Mouse (Mus musculus) kidney, adult 2 months (tissue): Measurements from ENCODE around the gene Lrba. TPM values are rescaled to one million over a fixed set of nuclear protein-coding genes. Genes with fewer than 3 reads are reported as not detected.

Experiments used
- DNase-seq: peaks from one replicate; pipeline ENCODE4 v3.0.0; 2021
- H3K27ac ChIP-seq: fragments of 200-500 bp; 2 replicates; pipeline ENCODE4 v1.5.1; 2012; ENCODE audit warnings: low read depth, low read length, control low read depth, inconsistent platforms; ENCODE audit not compliant: insufficient read depth
- H3K27me3 ChIP-seq: fragments of 200-500 bp; replicated peaks from 2 replicates; pipeline ENCODE4 v1.6.1; 2012; ENCODE audit warnings: mild to moderate bottlenecking, moderate library complexity, low read length, inconsistent platforms; ENCODE audit not compliant: control insufficient read depth, insufficient read depth
- H3K36me3 ChIP-seq: fragments of 200-500 bp; 2 replicates; pipeline ENCODE4 v1.6.1; 2012; ENCODE audit warnings: mild to moderate bottlenecking, moderate library complexity, low read length, inconsistent platforms; ENCODE audit not compliant: control insufficient read depth, insufficient read depth
- H3K4me1 ChIP-seq: fragments of 200-500 bp; 2 replicates; pipeline ENCODE4 v1.6.1; 2011; ENCODE audit warnings: low read length; ENCODE audit not compliant: control insufficient read depth, insufficient read depth
- H3K4me3 ChIP-seq: fragments of 200-500 bp; 2 replicates; pipeline ENCODE4 v1.5.1; 2011; ENCODE audit warnings: mild to moderate bottlenecking, low read depth, low read length, control low read depth; ENCODE audit not compliant: insufficient read depth
- CTCF ChIP-seq: fragments of 200-500 bp; conservative IDR thresholded peaks from 2 replicates; pipeline ENCODE4 v1.5.1; 2011; ENCODE audit warnings: low read depth, mild to moderate bottlenecking, control low read depth, low read length, moderate library complexity, mixed read lengths; ENCODE audit not compliant: insufficient read depth, insufficient read length
- POLR2A ChIP-seq: fragments of 200-500 bp; IDR thresholded peaks from one replicate; pipeline ENCODE4 v1.6.1; 2011; ENCODE audit warnings: low read depth, low read length, control low read depth
- WGBS: fragments of 180-500 bp; shearing (Covaris S2); methylation state at CpG from one replicate; pipeline ENCODE4 v1.1.7; 2018; 5-methylcytosine and 5-hydroxymethylcytosine counted together
- polyA plus RNA-seq: library from polyadenylated mRNA; depleted of rRNA; stranded (reverse); fragments of >200 nt; gene quantifications from 2 replicates; pipeline ENCODE4 v1.2.3, GENCODE M21; 2012

Gene Lrba
- polyA plus RNA-seq, 1 experiment, result 36.4 TPM

- no peak for DNase-seq
- Histone ChIP-seq H3K4me3 (no peak overlapping the region), H3K4me1 (no peaks in the 10 kb centered on the region), H3K36me3 (no peaks in the 10 kb centered on the region), H3K27me3 (no peaks in the 10 kb centered on the region), H3K27ac (no peak overlapping the region)
- TF ChIP-seq POLR2A, result no peak
- TF ChIP-seq CTCF, result no peak
Measured at GRCm38 (mm10) chr3:86575312-86575711, 350.8 kb downstream of the Lrba start.

GRCm38 (mm10) chr3:86602284-86602683 lies 377.8 kb downstream of the Lrba start:
- no peak for DNase-seq
- TF ChIP-seq CTCF, result no peak
- no peak for TF ChIP-seq POLR2A
- Histone ChIP-seq H3K27me3 (no peaks in the 10 kb centered on the region), H3K27ac (no peak overlapping the region), H3K36me3 (no peaks in the 10 kb centered on the region), H3K4me3 (no peak overlapping the region), H3K4me1 (no peaks in the 10 kb centered on the region)
- 92% methylated on average over 3 of the region's 3 CpGs for WGBS

GRCm38 (mm10) chr3:86605775-86606174 lies 381.3 kb downstream of the Lrba start:
- no peaks in the 10 kb centered on the region for H3K4me1 ChIP-seq
- WGBS, result 89% methylated on average over 8 of the region's 8 CpGs
- H3K27me3 ChIP-seq, result no peaks in the 10 kb centered on the region
- TF ChIP-seq POLR2A, result no peak
- TF ChIP-seq CTCF, result no peak
- no peaks in the 10 kb centered on the region for H3K36me3 ChIP-seq
- no peak overlapping the region for H3K27ac ChIP-seq
- no peak for DNase-seq
- H3K4me3 ChIP-seq, result no peak overlapping the region

GRCm38 (mm10) chr3:86627008-86627743 lies 402.7 kb downstream of the Lrba start:
- WGBS, result 68% methylated on average over 4 of the region's 4 CpGs
- H3K27ac ChIP-seq, result no peak overlapping the region
- H3K4me3 ChIP-seq, result no peak overlapping the region

GRCm38 (mm10) chr3:86629379-86629778 lies 404.9 kb downstream of the Lrba start:
- H3K27ac ChIP-seq, result no peak overlapping the region
- H3K27me3 ChIP-seq, result no peaks in the 10 kb centered on the region
- no peak for DNase-seq
- H3K36me3 ChIP-seq, result no peaks in the 10 kb centered on the region; the same call in 1 of the 2 replicates
- TF ChIP-seq POLR2A, result no peak
- TF ChIP-seq CTCF, result no peak
- H3K4me3 ChIP-seq, result no peak overlapping the region
- H3K4me1 ChIP-seq, result no peaks in the 10 kb centered on the region
- WGBS, result 77% methylated on average over 4 of the region's 4 CpGs

More at GRCm38 (mm10) chr3:86627008-86627743, 402.7 kb downstream of the Lrba start:
- DNase-seq, result no peak
- Histone ChIP-seq H3K4me1 (no peaks in the 10 kb centered on the region), H3K27me3 (no peaks in the 10 kb centered on the region), H3K36me3 (no peaks in the 10 kb centered on the region; the same call in 1 of the 2 replicates)
- TF ChIP-seq CTCF (no peak), POLR2A (no peak)

- H3K36me3 ChIP-seq, result no peaks in the 10 kb centered on the region
- no peak for TF ChIP-seq CTCF
- no peaks in the 10 kb centered on the region for H3K4me1 ChIP-seq
- WGBS, result 84% methylated on average over 5 of the region's 5 CpGs
- no peak for DNase-seq
- H3K4me3 ChIP-seq, result no peak overlapping the region
- H3K27me3 ChIP-seq, result no peaks in the 10 kb centered on the region
- no peak overlapping the region for H3K27ac ChIP-seq
Measured at GRCm38 (mm10) chr3:86635464-86635863, 411.0 kb downstream of the Lrba start.

- TF ChIP-seq CTCF (no peak), POLR2A (no peak)
- no peaks in the 10 kb centered on the region for H3K36me3 ChIP-seq
- no peak overlapping the region for H3K4me3 ChIP-seq
- H3K27me3 ChIP-seq, result no peaks in the 10 kb centered on the region
- H3K4me1 ChIP-seq, result no peaks in the 10 kb centered on the region
- no peak for DNase-seq
- H3K27ac ChIP-seq, result no peak overlapping the region
- 54% methylated on average over 1 of the region's 1 CpGs for WGBS
Measured at GRCm38 (mm10) chr3:86635940-86636339, 411.5 kb downstream of the Lrba start.
